30 mouse cellular contexts compared by ENCODE assay signal in the genomic region with DNA sequence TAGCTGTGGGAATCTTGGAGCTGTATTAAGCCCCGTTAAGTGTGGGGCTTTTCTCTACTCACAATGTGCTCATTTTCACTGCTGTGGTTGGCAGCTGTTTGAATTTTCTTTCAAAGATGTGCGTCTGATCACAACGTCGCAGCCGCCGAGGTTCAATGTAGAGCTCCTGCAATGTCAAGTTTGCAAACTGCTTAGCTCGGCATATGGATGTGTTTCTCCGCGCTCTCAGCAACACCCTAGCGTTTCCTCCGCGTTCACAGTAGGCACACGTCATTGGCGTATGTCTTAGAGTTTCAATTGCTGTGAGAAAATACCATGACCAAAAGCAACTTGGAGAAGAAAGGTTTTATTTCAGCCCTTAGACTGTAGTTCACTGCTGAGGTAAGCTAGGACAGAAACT. TPM values are rescaled to one million over a fixed set of nuclear protein-coding genes. Genes with fewer than 3 reads are reported as not detected.
DNase-seq lines count a peak whose midpoint lies in the region; TF ChIP-seq lines count a peak whose summit lies in the region.
"Had no signal": no experiment of that assay in that cellular context is flagged by ENCODE, and none has a peak within 500 bp of the region (broad histone marks: within the 10 kb centered on the region; RNA-seq: fewer than 3 reads in every experiment).

No protein-coding gene starts in this region.

- peak; percentile 11 to 13 for DNase-seq in frontal cortex, postnatal 36 days (ENCODE audit: low spot score in 2 of 2)
- no peak for DNase-seq in frontal cortex, postnatal 25 days (ENCODE audit: low spot score in 2 of 2)
- DNase-seq in left cerebral cortex, postnatal 14 days (ENCODE audit: low spot score in 2 of 2) = peak; percentile 8 to 12
- no peak for DNase-seq in left cerebral cortex, postnatal 36 days (ENCODE audit: low spot score in 2 of 2)
- DNase-seq in ES-E14 (ENCODE audit: low read depth, low spot score) = no peak
- peak; percentile 33 for DNase-seq in brain, adult 2 months (ENCODE audit: low read depth, low spot score)
- DNase-seq: adrenal gland, adult 2 months; adrenal gland, postnatal 36 days; B cell, adult 2 months; cerebellum, adult 8-10 months; cerebellum, postnatal 25 days; gastrocnemius, postnatal 10 days; kidney, adult 2 months; kidney, postnatal 36 days; left cerebral cortex, postnatal 4 days; liver, postnatal 0 days; lung, postnatal 36 days; thymus, adult 2 months had no signal

- H3K9me3 ChIP-seq in ES-E14 (ENCODE audit: control insufficient read depth, insufficient read depth, low read depth, low read length) = no peaks in the 10 kb centered on the region
- H3K9me3 ChIP-seq: embryonic facial prominence, embryonic 12.5 days; forebrain, embryonic 10.5 days; hindbrain, embryonic 12.5 days; intestine, embryonic 15.5 days; liver, embryonic 12.5 days; neural tube, embryonic 12.5 days had no signal

- intact Hi-C loops in left cerebral cortex, postnatal 14 days (cut with DNase I) = no loop called here
- intact Hi-C loops in left cerebral cortex, postnatal 36 days (cut with DNase I) = no loop called here

- in situ Hi-C loops in ES-E14 (cut with MboI; ENCODE audit: low sequenced_read_pairs in 2 of 2, unreplicated experiment in 2 of 2) = no loop called here

- no peaks in the 10 kb centered on the region for H3K36me3 ChIP-seq in ES-E14 (ENCODE audit: control insufficient read depth, insufficient read depth, low read length, poor library complexity, severe bottlenecking)
- H3K36me3 ChIP-seq: embryonic facial prominence, embryonic 12.5 days; forebrain, embryonic 10.5 days; hindbrain, embryonic 12.5 days; intestine, embryonic 15.5 days; liver, embryonic 12.5 days; neural tube, embryonic 12.5 days had no signal

- no peak overlapping the region for H3K27ac ChIP-seq in ES-E14 (ENCODE audit: insufficient read depth, low read depth, low read length, poor library complexity, severe bottlenecking)
- H3K27ac ChIP-seq: embryonic facial prominence, embryonic 12.5 days; forebrain, embryonic 10.5 days; hindbrain, embryonic 12.5 days; hindbrain, postnatal 0 days; intestine, embryonic 15.5 days; layer of hippocampus, adult 2 months; left cerebral cortex, adult 2 months; liver, embryonic 12.5 days; neural tube, embryonic 12.5 days had no signal

- H3K4me1 ChIP-seq in ES-E14 (ENCODE audit: control insufficient read depth in 2 of 2, insufficient read depth in 2 of 2, low read length in 2 of 2, poor library complexity in 1 of 2) = no peaks in the 10 kb centered on the region
- H3K4me1 ChIP-seq: embryonic facial prominence, embryonic 12.5 days; forebrain, embryonic 10.5 days; hindbrain, embryonic 12.5 days; intestine, embryonic 15.5 days; liver, embryonic 12.5 days had no signal

- no peak overlapping the region for H3K9ac ChIP-seq in ES-E14 (ENCODE audit: insufficient read depth, low read depth, low read length, poor library complexity, severe bottlenecking)
- H3K9ac ChIP-seq: embryonic facial prominence, embryonic 12.5 days; hindbrain, embryonic 12.5 days; intestine, embryonic 15.5 days; liver, embryonic 12.5 days; liver, postnatal 0 days; neural tube, embryonic 12.5 days had no signal

- no peak overlapping the region for H3K4me3 ChIP-seq in ES-E14 (ENCODE audit: insufficient read depth in 1 of 2, low read depth in 1 of 2, low read length in 2 of 2, poor library complexity in 1 of 2, severe bottlenecking in 1 of 2)
- H3K4me3 ChIP-seq: embryonic facial prominence, embryonic 12.5 days; forebrain, embryonic 10.5 days; hindbrain, embryonic 12.5 days; intestine, embryonic 15.5 days; layer of hippocampus, adult 2 months; left cerebral cortex, adult 2 months; liver, embryonic 12.5 days; neural tube, embryonic 12.5 days had no signal

TF ChIP-seq in ES-E14, 5 proteins besides CTCF, POLR2A, EP300 and RAD21:
- TF ChIP-seq HCFC1 (IDR thresholded peaks at IDR 0.05; ENCODE audit: borderline replicate concordance, insufficient read depth, low read length) (no peak), MAFK (IDR thresholded peaks at IDR 0.05; ENCODE audit: insufficient read depth, low read depth, low read length) (peak; percentile 55)
TF ChIP-seq in ES-E14: peak in this region for 1.

RNA-seq across cellular contexts. Expression of gene Ifng, which starts 5.1 kb away (rescaled TPM):
- total RNA-seq in left cerebral cortex, postnatal 14 days (2021) = not detected
- total RNA-seq in left cerebral cortex, postnatal 36 days (2021) = not detected
- total RNA-seq in ES-E14 (2012; rRNA removed) = not detected in 2 replicates
- total RNA-seq: adrenal gland, adult 2 months; adrenal gland, postnatal 36 days; gastrocnemius, postnatal 10 days; heart, adult 8-10 months; heart, postnatal 25 days; layer of hippocampus, adult 2 months; layer of hippocampus, postnatal 14 days; left cerebral cortex, adult 2 months; left cerebral cortex, postnatal 4 days had no signal

Comparison
In these comparisons a context has a peak if more than half of its experiments do, and no peak if none do; other contexts are left out.
1. DNase-seq: peak in frontal cortex, postnatal 36 days (2 of 2), left cerebral cortex, postnatal 14 days (2 of 2) and brain, adult 2 months (single experiment); none in frontal cortex, postnatal 25 days (0 of 2), left cerebral cortex, postnatal 36 days (0 of 2) and ES-E14 (single experiment).